Mouse (Mus musculus) kidney, postnatal 0 days (tissue): ENCODE measurements around the gene Tepsin. TPM values are rescaled to one million over a fixed set of nuclear protein-coding genes. Genes with fewer than 3 reads are reported as not detected.

ENCODE experiments used
- ATAC-seq: fragments of 200-750 bp; cut with Nextera tagmentation; replicated peaks from 2 replicates; pipeline ENCODE4 v1.8.0; 2017; ENCODE audit warnings: low read depth, moderate number of reproducible peaks, moderate TSS enrichment, moderate library complexity; ENCODE audit not compliant: low FRiP score
- DNase-seq: peaks from one replicate; pipeline ENCODE4 v3.0.0-alpha.2; 2016; ENCODE audit warnings: low spot score
- H3K27ac ChIP-seq: fragments of 300-500 bp; sonication (generic); 2 replicates; pipeline ENCODE4 v1.5.1; 2014; ENCODE audit warnings: mild to moderate bottlenecking
- H3K27me3 ChIP-seq: fragments of 300-500 bp; sonication (generic); 2 replicates; pipeline ENCODE4 v1.6.1; 2014; ENCODE audit warnings: low read length, mixed read lengths; ENCODE audit not compliant: insufficient read depth
- H3K36me3 ChIP-seq: fragments of 300-500 bp; sonication (generic); 2 replicates; pipeline ENCODE4 v1.6.1; 2014; ENCODE audit warnings: low read length, mixed read lengths; ENCODE audit not compliant: insufficient read depth
- H3K4me1 ChIP-seq: fragments of 300-500 bp; sonication (generic); replicated peaks from 2 replicates; pipeline ENCODE4 v1.6.1; 2014; ENCODE audit warnings: antibody characterized with exemption, low read length, mixed read lengths; ENCODE audit not compliant: insufficient read depth
- H3K4me2 ChIP-seq: fragments of 300-500 bp; sonication (generic); 2 replicates; pipeline ENCODE4 v1.6.1; 2014; ENCODE audit warnings: mild to moderate bottlenecking, low read length, moderate library complexity, mixed read lengths
- H3K4me3 ChIP-seq: fragments of 300-500 bp; sonication (generic); replicated peaks from 2 replicates; pipeline ENCODE4 v1.5.1; 2014; ENCODE audit warnings: low read depth, low read length
- H3K9ac ChIP-seq: fragments of 300-500 bp; sonication (generic); 2 replicates; pipeline ENCODE4 v1.6.1; 2014; ENCODE audit warnings: low read depth, low read length
- H3K9me3 ChIP-seq: fragments of 300-500 bp; sonication (generic); replicated peaks from 2 replicates; pipeline ENCODE4 v1.6.1; 2016; ENCODE audit warnings: low read length, inconsistent platforms, mixed read lengths
- CTCF ChIP-seq: IDR thresholded peaks from 2 replicates; pipeline ENCODE4 v1.5.1; 2016; ENCODE audit warnings: antibody characterized with exemption, low read depth, mild to moderate bottlenecking, moderate library complexity
- WGBS: fragments of 180-500 bp; shearing (Covaris S2); extraction: QIAGEN DNeasy Blood & Tissue Kit; methylation state at CpG from one replicate; pipeline ENCODE4 v1.1.7; 2014; 5-methylcytosine and 5-hydroxymethylcytosine counted together
- polyA plus RNA-seq: library from polyadenylated mRNA; unstranded; fragments of >200 nt; fragmentation: Nextera tagmentation; extraction: Ambion mirVana; gene quantifications from 2 replicates; pipeline ENCODE4 v1.2.1, GENCODE M21; 2015

The Tepsin gene
- polyA plus RNA-seq, 1 experiment from 2014 or later: 10.8 TPM

- Histone ChIP-seq H3K27me3 (no peaks in the 10 kb centered on the region), H3K9me3 (no peaks in the 10 kb centered on the region), H3K27ac (no peak overlapping the region), H3K4me2 (no peak overlapping the region), H3K4me1 (no peaks in the 10 kb centered on the region), H3K9ac (no peak overlapping the region), H3K4me3 (no peak overlapping the region), H3K36me3 (peaks cover 40% of the 10 kb centered on the region)
- ATAC-seq (no peak), DNase-seq (no peak)
- no peak for TF ChIP-seq CTCF
- 91% methylated on average over 27 of the region's 27 CpGs for WGBS
Measured at GRCm38 (mm10) chr11:120070286-120070930, 28.1 kb downstream of the Tepsin start.

GRCm38 (mm10) chr11:120069261-120069660 lies 29.3 kb downstream of the Tepsin start:
- 42% methylated on average over 11 of the region's 11 CpGs for WGBS
- ATAC-seq (no peak), DNase-seq (no peak)
- H3K9ac ChIP-seq: no peak overlapping the region
- no peaks in the 10 kb centered on the region for H3K4me1 ChIP-seq
- H3K27ac ChIP-seq: no peak overlapping the region
- no peak overlapping the region for H3K4me3 ChIP-seq
- H3K27me3 ChIP-seq: no peaks in the 10 kb centered on the region
- no peak overlapping the region for H3K4me2 ChIP-seq
- TF ChIP-seq CTCF: no peak
- H3K36me3 ChIP-seq: peaks cover 35% of the 10 kb centered on the region
- H3K9me3 ChIP-seq: no peaks in the 10 kb centered on the region

- Histone ChIP-seq H3K27ac (no peak overlapping the region), H3K9me3 (no peaks in the 10 kb centered on the region), H3K4me1 (no peaks in the 10 kb centered on the region), H3K4me3 (no peak overlapping the region), H3K4me2 (no peak overlapping the region), H3K27me3 (no peaks in the 10 kb centered on the region), H3K9ac (no peak overlapping the region), H3K36me3 (peaks cover 35% of the 10 kb centered on the region)
- TF ChIP-seq CTCF: peak; percentile 55
- 61% methylated on average over 17 of the region's 17 CpGs for WGBS
- 0 out of 2 replicates have a peak, but pooled peaks have one; percentile 4 for ATAC-seq
- no peak for DNase-seq
Measured at GRCm38 (mm10) chr11:120067834-120068233, 30.7 kb downstream of the Tepsin start.

- H3K4me3 ChIP-seq: no peak overlapping the region
- peak; percentile 77 for DNase-seq
- H3K4me1 ChIP-seq: no peaks in the 10 kb centered on the region
- H3K27ac ChIP-seq: no peak overlapping the region
- ATAC-seq: peak; percentile 46
- no peaks in the 10 kb centered on the region for H3K9me3 ChIP-seq
- H3K9ac ChIP-seq: no peak overlapping the region
- peak; percentile 84 for TF ChIP-seq CTCF
- no peaks in the 10 kb centered on the region for H3K27me3 ChIP-seq
- WGBS: 37% methylated on average over 10 of the region's 10 CpGs
- H3K4me2 ChIP-seq: no peak overlapping the region
- H3K36me3 ChIP-seq: 0 out of 2 replicates have a peak, but pooled peaks cover 19% of the 10 kb centered on the region
Measured at GRCm38 (mm10) chr11:120065291-120065690, 33.2 kb downstream of the Tepsin start.

- WGBS: 89% methylated on average over 11 of the region's 11 CpGs
- DNase-seq: no peak
- H3K36me3 ChIP-seq: 0 out of 2 replicates have a peak, but pooled peaks cover 14% of the 10 kb centered on the region
- H3K9me3 ChIP-seq: no peaks in the 10 kb centered on the region
- H3K27me3 ChIP-seq: no peaks in the 10 kb centered on the region
- no peak for ATAC-seq
- no peaks in the 10 kb centered on the region for H3K4me1 ChIP-seq
- H3K4me3 ChIP-seq: no peak overlapping the region
- no peak overlapping the region for H3K9ac ChIP-seq
- no peak overlapping the region for H3K4me2 ChIP-seq
- H3K27ac ChIP-seq: no peak overlapping the region
- no peak for TF ChIP-seq CTCF
Measured at GRCm38 (mm10) chr11:120064668-120065040, 33.9 kb downstream of the Tepsin start.

- no peaks in the 10 kb centered on the region for H3K4me1 ChIP-seq
- H3K36me3 ChIP-seq: 0 out of 2 replicates have a peak, but pooled peaks cover 14% of the 10 kb centered on the region
- WGBS: 79% methylated on average over 13 of the region's 13 CpGs
- no peak overlapping the region for H3K4me2 ChIP-seq
- no peak overlapping the region for H3K9ac ChIP-seq
- no peak for ATAC-seq
- no peak for TF ChIP-seq CTCF
- H3K4me3 ChIP-seq: no peak overlapping the region
- no peak for DNase-seq
- no peaks in the 10 kb centered on the region for H3K27me3 ChIP-seq
- no peak overlapping the region for H3K27ac ChIP-seq
- no peaks in the 10 kb centered on the region for H3K9me3 ChIP-seq
Measured at GRCm38 (mm10) chr11:120064006-120064667, 34.4 kb downstream of the Tepsin start.
